Mouse (Mus musculus) stomach, embryonic 14.5 days (tissue): ENCODE data around the gene Eed. TPM values are rescaled to one million over a fixed set of nuclear protein-coding genes. Genes with fewer than 3 reads are reported as not detected.

ENCODE experiments used
- ATAC-seq: fragments of 200-750 bp; cut with Nextera tagmentation; 2 replicates; pipeline ENCODE4 v1.8.0; 2017; ENCODE audit warnings: low read depth, moderate TSS enrichment; ENCODE audit not compliant: insufficient number of reproducible peaks, insufficient read depth, low FRiP score
- H3K27ac ChIP-seq: fragments of 300-500 bp; sonication (generic); 2 replicates; pipeline ENCODE4 v1.5.1; 2014; ENCODE audit warnings: mild to moderate bottlenecking, low read length, moderate library complexity, mixed read lengths
- H3K27me3 ChIP-seq: fragments of 300-500 bp; sonication (generic); 2 replicates; pipeline ENCODE4 v1.6.1; 2014; ENCODE audit warnings: low read length, control low read depth, mixed read lengths; ENCODE audit not compliant: control insufficient read depth, insufficient read depth
- H3K36me3 ChIP-seq: fragments of 300-500 bp; sonication (generic); 2 replicates; pipeline ENCODE4 v1.6.1; 2014; ENCODE audit warnings: mild to moderate bottlenecking, control low read depth, low read length, moderate library complexity, mixed read lengths; ENCODE audit not compliant: control insufficient read depth, insufficient read depth
- H3K4me1 ChIP-seq: fragments of 300-500 bp; sonication (generic); 2 replicates; pipeline ENCODE4 v1.6.1; 2014; ENCODE audit warnings: low read length, control low read depth, mixed read lengths; ENCODE audit not compliant: control insufficient read depth, insufficient read depth
- H3K4me2 ChIP-seq: fragments of 300-500 bp; sonication (generic); replicated peaks from 2 replicates; pipeline ENCODE4 v1.6.1; 2014; ENCODE audit warnings: low read depth, low read length, control low read depth
- H3K4me3 ChIP-seq: fragments of 300-500 bp; sonication (generic); 2 replicates; pipeline ENCODE4 v1.5.1; 2014; ENCODE audit warnings: low read depth, low read length, control low read depth
- H3K9ac ChIP-seq: fragments of 300-500 bp; sonication (generic); replicated peaks from 2 replicates; pipeline ENCODE4 v1.6.1; 2014; ENCODE audit warnings: low read depth, mild to moderate bottlenecking, control low read depth, low read length, moderate library complexity, mixed read lengths
- H3K9me3 ChIP-seq: fragments of 300-500 bp; sonication (generic); 2 replicates; pipeline ENCODE4 v1.6.1; 2016; ENCODE audit warnings: low read depth, low read length, control low read depth; ENCODE audit not compliant: control insufficient read depth
- WGBS: fragments of 180-500 bp; shearing (Covaris S2); extraction: QIAGEN DNeasy Blood & Tissue Kit; methylation state at CpG from one replicate; pipeline ENCODE4 v1.1.7; 2014; 5-methylcytosine and 5-hydroxymethylcytosine counted together
- polyA plus RNA-seq: library from polyadenylated mRNA; unstranded; fragments of >200 nt; fragmentation: Nextera tagmentation; extraction: Ambion mirVana; gene quantifications from 2 replicates; pipeline ENCODE4 v1.2.1, GENCODE M21; 2014

Gene Eed
- polyA plus RNA-seq, 1 experiment from 2014 or later = 75.9 TPM

GRCm38 (mm10) chr7:89908421-89908820 lies 72.4 kb downstream of the Eed start:
- H3K36me3 ChIP-seq = no peaks in the 10 kb centered on the region
- no peak overlapping the region for H3K27ac ChIP-seq
- no peaks in the 10 kb centered on the region for H3K27me3 ChIP-seq
- H3K4me2 ChIP-seq = no peak overlapping the region
- H3K4me3 ChIP-seq = no peak overlapping the region
- no peaks in the 10 kb centered on the region for H3K9me3 ChIP-seq
- no peak overlapping the region for H3K9ac ChIP-seq
- no peak for ATAC-seq
- 0 out of 2 replicates have a peak, but pooled peaks cover 4% of the 10 kb centered on the region for H3K4me1 ChIP-seq
- WGBS = 46% methylated on average over 7 of the region's 7 CpGs

GRCm38 (mm10) chr7:89907950-89908349 lies 72.8 kb downstream of the Eed start:
- Histone ChIP-seq H3K36me3 (no peaks in the 10 kb centered on the region), H3K9ac (no peak overlapping the region), H3K27ac (no peak overlapping the region), H3K4me2 (no peak overlapping the region), H3K4me1 (0 out of 2 replicates have a peak, but pooled peaks cover 8% of the 10 kb centered on the region), H3K4me3 (no peak overlapping the region), H3K27me3 (no peaks in the 10 kb centered on the region), H3K9me3 (no peaks in the 10 kb centered on the region)
- ATAC-seq = no peak
- 24% methylated on average over 8 of the region's 8 CpGs for WGBS

Other genes with a start within 250 kb of the Eed start
- gene Ccdc81, start 77.4 kb downstream of the Eed start, polyA plus RNA-seq = 0.20 TPM in 1 of 2 replicates, not detected in the other
- gene Hikeshi, start 39.8 kb downstream of the Eed start, polyA plus RNA-seq = 122 and 127 TPM in 2 replicates
- gene Picalm, start 149.2 kb upstream of the Eed start, polyA plus RNA-seq = 74.5 and 77.1 TPM in 2 replicates